Mouse (Mus musculus): ENCODE data around the gene Lrtm2.

Gene Lrtm2

DNA sequence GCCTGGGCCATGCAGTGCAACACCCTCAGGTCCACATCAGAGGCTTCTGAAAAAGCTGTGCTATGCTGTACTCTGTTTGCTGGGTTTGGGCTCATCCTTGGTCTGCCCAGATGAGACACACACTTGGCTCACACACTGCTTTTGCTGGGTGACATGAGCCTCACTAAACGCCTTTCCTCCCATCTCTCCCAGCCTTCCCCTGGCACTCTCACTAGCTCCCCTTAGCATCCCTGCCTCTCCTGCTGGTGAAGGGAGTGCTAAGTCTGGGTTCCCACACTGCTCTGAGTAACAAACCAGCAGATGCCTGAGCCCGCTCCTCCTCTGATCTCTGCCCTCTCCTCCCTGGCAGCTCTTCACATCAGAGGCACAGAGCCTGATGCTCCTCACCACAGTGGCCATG lies 53.9 kb downstream of the Lrtm2 start:
- DNase-seq (ENCODE audit: low read depth, low spot score), result no peak

Data from R1 (cell line).